Mouse (Mus musculus) urinary bladder, postnatal 14 days (tissue): ENCODE results near the gene Minos1.

Source experiments
- DNase-seq: peaks from one replicate; pipeline ENCODE4 v3.0.0; 2021; ENCODE audit warnings: low spot score

Minos1 gene

GRCm38 (mm10) chr4:139095406-139095805 is 35.5 kb downstream of the Minos1 start:
- DNase-seq = peak; percentile 44

- DNase-seq = no peak
Observed at GRCm38 (mm10) chr4:139093196-139093530, 37.8 kb downstream of the Minos1 start.

- DNase-seq = peak; percentile 76
Observed at GRCm38 (mm10) chr4:139092356-139093195, 38.3 kb downstream of the Minos1 start, which contains the start of gene Nbl1. Nbl1 (minus strand) TSS chr4:139092993.

- DNase-seq = peak; percentile 46
Observed at GRCm38 (mm10) chr4:139091478-139092355, 39.2 kb downstream of the Minos1 start.

- DNase-seq = no peak
Observed at GRCm38 (mm10) chr4:139091066-139091465, 39.8 kb downstream of the Minos1 start.

GRCm38 (mm10) chr4:139090303-139090940 is 40.5 kb downstream of the Minos1 start:
- no peak for DNase-seq

GRCm38 (mm10) chr4:139088982-139089671 is 41.8 kb downstream of the Minos1 start:
- no peak for DNase-seq

- no peak for DNase-seq
Observed at GRCm38 (mm10) chr4:139086984-139087383, 43.9 kb downstream of the Minos1 start.

- peak; percentile 86 for DNase-seq
Observed at GRCm38 (mm10) chr4:139086037-139086436, 44.9 kb downstream of the Minos1 start.

GRCm38 (mm10) chr4:139085337-139085736 is 45.6 kb downstream of the Minos1 start:
- DNase-seq = no peak

- no peak for DNase-seq
Observed at GRCm38 (mm10) chr4:139082790-139083564, 47.9 kb downstream of the Minos1 start.

- DNase-seq = no peak
Observed at GRCm38 (mm10) chr4:139081270-139081931, 49.5 kb downstream of the Minos1 start.

- DNase-seq = no peak
Observed at GRCm38 (mm10) chr4:139080259-139080658, 50.7 kb downstream of the Minos1 start.

- no peak for DNase-seq
Observed at GRCm38 (mm10) chr4:139079439-139079838, 51.5 kb downstream of the Minos1 start.

- DNase-seq = no peak
Observed at GRCm38 (mm10) chr4:139078726-139079125, 52.2 kb downstream of the Minos1 start.

GRCm38 (mm10) chr4:139078313-139078712 is 52.6 kb downstream of the Minos1 start:
- no peak for DNase-seq

- no peak for DNase-seq
Observed at GRCm38 (mm10) chr4:139075915-139076314, 55.0 kb downstream of the Minos1 start.

- DNase-seq = no peak
Observed at GRCm38 (mm10) chr4:139075041-139075711, 55.7 kb downstream of the Minos1 start, which contains the start of gene Htr6. Htr6 (minus strand) TSS chr4:139075570.

- DNase-seq = no peak
Observed at GRCm38 (mm10) chr4:139074060-139074459, 56.9 kb downstream of the Minos1 start.

GRCm38 (mm10) chr4:139068287-139068686 is 62.6 kb downstream of the Minos1 start:
- DNase-seq = no peak
